ENCODE assay signal across 10 mouse cellular contexts in the genomic region with DNA sequence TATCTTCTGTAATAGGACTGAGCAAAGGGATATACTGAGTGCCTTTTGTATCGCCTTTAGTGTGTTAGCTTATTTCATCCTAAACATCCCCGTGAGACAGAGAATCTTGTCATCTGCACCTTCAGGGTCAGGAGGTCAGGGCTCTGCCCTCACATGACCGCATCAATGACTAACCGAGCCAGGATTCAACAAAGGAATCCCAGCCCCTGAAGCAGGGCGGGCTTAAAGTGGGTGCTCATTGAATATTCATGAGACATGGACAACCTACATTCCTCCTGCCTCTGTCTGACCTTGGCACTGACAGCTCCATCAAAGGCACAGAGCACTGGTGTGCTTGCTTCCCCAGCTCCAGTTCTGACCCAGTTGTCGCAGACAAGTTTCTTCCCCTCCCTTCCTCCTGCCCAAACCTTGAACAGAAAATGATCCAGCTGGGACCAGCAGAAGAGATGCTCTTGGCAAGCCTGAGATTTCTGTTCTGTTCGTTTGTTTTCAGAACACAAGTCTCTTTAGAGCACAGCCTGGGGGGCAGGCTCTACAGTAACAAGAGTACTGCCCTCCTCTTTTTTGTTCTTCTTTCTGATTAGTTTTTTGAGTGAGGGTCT.
DNase-seq lines count a peak whose midpoint lies in the region; ATAC-seq and TF ChIP-seq lines count a peak whose summit lies in the region.
"Had no signal": no experiment of that assay in that cellular context is flagged by ENCODE, and none has a peak within 500 bp of the region (broad histone marks: within the 10 kb centered on the region; RNA-seq: fewer than 3 reads in every experiment).

No protein-coding gene starts in this region.

- peak; percentile 59 for DNase-seq in hindbrain, embryonic 10.5 days (ENCODE audit: low spot score)
- no peak for DNase-seq in hindbrain, postnatal 0 days (ENCODE audit: low spot score)
- DNase-seq in kidney, postnatal 10 days = peak; percentile 45
- no peak for DNase-seq in urinary bladder, postnatal 25 days (ENCODE audit: low spot score)
- no peak for DNase-seq in heart, postnatal 14 days
- DNase-seq: spleen, adult 18-20 months had no signal

- H3K4me2 ChIP-seq in hindbrain, postnatal 0 days (ENCODE audit: low read depth, low read length) = no peak overlapping the region
- no peak overlapping the region for H3K4me2 ChIP-seq in neural tube, embryonic 12.5 days (replicated peaks)
- no peak overlapping the region for H3K4me2 ChIP-seq in neural tube, embryonic 15.5 days
- H3K4me2 ChIP-seq: intestine, embryonic 15.5 days had no signal

- WGBS in hindbrain, embryonic 10.5 days = 12% methylated on average over 7 of the region's 7 CpGs
- WGBS in hindbrain, postnatal 0 days = 8% methylated on average over 7 of the region's 7 CpGs
- WGBS in neural tube, embryonic 12.5 days = 21% methylated on average over 7 of the region's 7 CpGs
- WGBS in neural tube, embryonic 15.5 days = 10% methylated on average over 7 of the region's 7 CpGs

- peak overlapping the region; percentile 62 for H3K27ac ChIP-seq in hindbrain, embryonic 10.5 days
- H3K27ac ChIP-seq in hindbrain, postnatal 0 days = no peak overlapping the region; the same call in 1 of the 2 replicates
- H3K27ac ChIP-seq in neural tube, embryonic 12.5 days = no peak overlapping the region
- H3K27ac ChIP-seq in neural tube, embryonic 15.5 days (replicated peaks) = no peak overlapping the region
- H3K27ac ChIP-seq: intestine, embryonic 15.5 days had no signal

- no peak for TF ChIP-seq CTCF in hindbrain, postnatal 0 days (IDR thresholded peaks at IDR 0.05; ENCODE audit: low read depth)

- 0 out of 2 replicates have a peak, but pooled peaks cover 4% of the 10 kb centered on the region for H3K27me3 ChIP-seq in hindbrain, embryonic 10.5 days (ENCODE audit: insufficient read depth, poor library complexity, severe bottlenecking)
- H3K27me3 ChIP-seq in hindbrain, postnatal 0 days (ENCODE audit: insufficient read depth, low read length) = no peaks in the 10 kb centered on the region
- no peaks in the 10 kb centered on the region for H3K27me3 ChIP-seq in neural tube, embryonic 12.5 days (replicated peaks)
- H3K27me3 ChIP-seq in neural tube, embryonic 15.5 days (replicated peaks) = no peaks in the 10 kb centered on the region
- H3K27me3 ChIP-seq: intestine, embryonic 15.5 days had no signal

- peak overlapping the region; percentile 2; the same call in 1 of the 2 replicates for H3K4me3 ChIP-seq in hindbrain, embryonic 10.5 days
- H3K4me3 ChIP-seq in hindbrain, postnatal 0 days (ENCODE audit: low read length) = no peak overlapping the region
- no peak overlapping the region for H3K4me3 ChIP-seq in neural tube, embryonic 12.5 days
- H3K4me3 ChIP-seq in neural tube, embryonic 15.5 days (replicated peaks) = no peak overlapping the region
- H3K4me3 ChIP-seq: intestine, embryonic 15.5 days had no signal

- H3K4me1 ChIP-seq in hindbrain, embryonic 10.5 days (replicated peaks) = peaks cover 35% of the 10 kb centered on the region
- 0 out of 2 replicates have a peak, but pooled peaks cover 4% of the 10 kb centered on the region for H3K4me1 ChIP-seq in hindbrain, postnatal 0 days (ENCODE audit: insufficient read depth, low read length)
- H3K4me1 ChIP-seq in neural tube, embryonic 12.5 days = peaks cover 16% of the 10 kb centered on the region; the same call in 1 of the 2 replicates
- H3K4me1 ChIP-seq in neural tube, embryonic 15.5 days = peaks cover 16% of the 10 kb centered on the region

- no peak overlapping the region for H3K9ac ChIP-seq in hindbrain, postnatal 0 days (replicated peaks; ENCODE audit: low read length)
- no peak overlapping the region for H3K9ac ChIP-seq in neural tube, embryonic 12.5 days
- no peak overlapping the region for H3K9ac ChIP-seq in neural tube, embryonic 15.5 days (replicated peaks)
- H3K9ac ChIP-seq: intestine, embryonic 15.5 days had no signal

- ATAC-seq in hindbrain, postnatal 0 days = no peak
- ATAC-seq in neural tube, embryonic 12.5 days (ENCODE audit: low FRiP score, low read depth) = 0 out of 2 replicates have a peak, but pooled peaks have one; percentile 28
- no peak for ATAC-seq in neural tube, embryonic 15.5 days (ENCODE audit: low FRiP score)
- no peak for ATAC-seq in megakaryocyte-erythroid progenitor cell, adult 5-6 weeks (replicated peaks; ENCODE audit: low FRiP score, low TSS enrichment, poor library complexity, severe bottlenecking)
- ATAC-seq: intestine, embryonic 15.5 days had no signal

- H3K9me3 ChIP-seq in hindbrain, embryonic 10.5 days = no peaks in the 10 kb centered on the region
- H3K9me3 ChIP-seq in hindbrain, postnatal 0 days (ENCODE audit: low read length) = no peaks in the 10 kb centered on the region
- H3K9me3 ChIP-seq in neural tube, embryonic 12.5 days = no peaks in the 10 kb centered on the region
- no peaks in the 10 kb centered on the region for H3K9me3 ChIP-seq in neural tube, embryonic 15.5 days (replicated peaks)
- H3K9me3 ChIP-seq: intestine, embryonic 15.5 days had no signal

- H3K36me3 ChIP-seq in hindbrain, embryonic 10.5 days = no peaks in the 10 kb centered on the region
- H3K36me3 ChIP-seq in hindbrain, postnatal 0 days (ENCODE audit: insufficient read depth, low read length) = no peaks in the 10 kb centered on the region
- no peaks in the 10 kb centered on the region for H3K36me3 ChIP-seq in neural tube, embryonic 12.5 days
- no peaks in the 10 kb centered on the region for H3K36me3 ChIP-seq in neural tube, embryonic 15.5 days
- H3K36me3 ChIP-seq: intestine, embryonic 15.5 days had no signal

- intact Hi-C loops in heart, postnatal 14 days (cut with DNase I) = no loop called here

Comparison
In these comparisons a context has a peak if more than half of its experiments do, and no peak if none do; other contexts are left out.
1. DNase-seq: peak in hindbrain, embryonic 10.5 days (single experiment) and kidney, postnatal 10 days (single experiment); none in hindbrain, postnatal 0 days (single experiment), urinary bladder, postnatal 25 days (single experiment) and heart, postnatal 14 days (0 of 2).